Mouse (Mus musculus): ENCODE measurements around the gene Dph5. TPM values are rescaled to one million over a fixed set of nuclear protein-coding genes. Genes with fewer than 3 reads are reported as not detected.
A peak's percentile ranks its signal among the peaks of the same experiment; 100 is the strongest.

Gene Dph5
- polyA plus RNA-seq, 1 experiment, result 11.7 TPM

- TF ChIP-seq CTCF (IDR thresholded peaks at IDR 0.05; ENCODE audit: borderline replicate concordance, extremely low read depth, insufficient read depth, insufficient read length) (peak; percentile 72; the same call in 1 of the 2 replicates), POLR2A (IDR thresholded peaks at IDR 0.05; ENCODE audit: borderline replicate concordance, extremely low read depth, insufficient read depth, insufficient read length, poor library complexity, severe bottlenecking) (no peak)
- peak; percentile 31 for DNase-seq (ENCODE audit: low read depth)
Measured at GRCm38 (mm10) chr3:115936734-115937599, 49.3 kb downstream of the Dph5 start.

GRCm38 (mm10) chr3:115937807-115938206 is 50.2 kb downstream of the Dph5 start:
- no peak for DNase-seq (ENCODE audit: low read depth)
- no peak for TF ChIP-seq CTCF (IDR thresholded peaks at IDR 0.05; ENCODE audit: borderline replicate concordance, extremely low read depth, insufficient read depth, insufficient read length)
- no peak for TF ChIP-seq POLR2A (IDR thresholded peaks at IDR 0.05; ENCODE audit: borderline replicate concordance, extremely low read depth, insufficient read depth, insufficient read length, poor library complexity, severe bottlenecking)

- TF ChIP-seq CTCF (IDR thresholded peaks at IDR 0.05; ENCODE audit: borderline replicate concordance, extremely low read depth, insufficient read depth, insufficient read length) (no peak), POLR2A (IDR thresholded peaks at IDR 0.05; ENCODE audit: borderline replicate concordance, extremely low read depth, insufficient read depth, insufficient read length, poor library complexity, severe bottlenecking) (no peak)
- DNase-seq (ENCODE audit: low read depth), result no peak
Measured at GRCm38 (mm10) chr3:115940510-115940909, 52.9 kb downstream of the Dph5 start.

DNA sequence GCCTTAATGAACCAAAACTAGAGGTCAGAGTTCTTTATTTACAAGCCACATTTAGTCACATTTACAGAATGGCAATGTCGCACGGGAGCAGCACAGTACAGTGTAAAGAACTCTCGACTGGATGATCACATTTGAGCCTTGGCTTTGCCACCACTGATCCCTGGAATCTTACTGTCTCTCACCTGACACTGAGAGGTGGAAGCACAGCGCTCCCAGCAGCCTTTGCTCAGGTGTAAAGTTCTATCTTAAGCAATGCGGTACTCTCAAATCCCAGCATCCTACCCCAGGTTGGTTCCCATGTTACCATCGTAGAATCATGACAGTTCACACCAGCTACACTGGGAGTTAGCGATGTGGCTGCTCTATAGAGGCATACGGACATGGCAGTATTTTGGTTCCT is 53.8 kb downstream of the Dph5 start:
- TF ChIP-seq POLR2A (IDR thresholded peaks at IDR 0.05; ENCODE audit: borderline replicate concordance, extremely low read depth, insufficient read depth, insufficient read length, poor library complexity, severe bottlenecking), result no peak
- TF ChIP-seq CTCF (IDR thresholded peaks at IDR 0.05; ENCODE audit: borderline replicate concordance, extremely low read depth, insufficient read depth, insufficient read length), result no peak
- DNase-seq (ENCODE audit: low read depth), result no peak

GRCm38 (mm10) chr3:115944376-115944775 is 56.7 kb downstream of the Dph5 start:
- no peak for DNase-seq (ENCODE audit: low read depth)
- no peak for TF ChIP-seq POLR2A (IDR thresholded peaks at IDR 0.05; ENCODE audit: borderline replicate concordance, extremely low read depth, insufficient read depth, insufficient read length, poor library complexity, severe bottlenecking)
- TF ChIP-seq CTCF (IDR thresholded peaks at IDR 0.05; ENCODE audit: borderline replicate concordance, extremely low read depth, insufficient read depth, insufficient read length), result no peak

GRCm38 (mm10) chr3:115946272-115946671 is 58.6 kb downstream of the Dph5 start:
- DNase-seq (ENCODE audit: low read depth), result no peak
- TF ChIP-seq POLR2A (IDR thresholded peaks at IDR 0.05; ENCODE audit: borderline replicate concordance, extremely low read depth, insufficient read depth, insufficient read length, poor library complexity, severe bottlenecking), result no peak
- no peak for TF ChIP-seq CTCF (IDR thresholded peaks at IDR 0.05; ENCODE audit: borderline replicate concordance, extremely low read depth, insufficient read depth, insufficient read length)

GRCm38 (mm10) chr3:115949220-115949920 is 61.7 kb downstream of the Dph5 start:
- TF ChIP-seq POLR2A (IDR thresholded peaks at IDR 0.05; ENCODE audit: borderline replicate concordance, extremely low read depth, insufficient read depth, insufficient read length, poor library complexity, severe bottlenecking) (no peak), CTCF (IDR thresholded peaks at IDR 0.05; ENCODE audit: borderline replicate concordance, extremely low read depth, insufficient read depth, insufficient read length) (no peak)
- peak; percentile 87 for DNase-seq (ENCODE audit: low read depth)

DNA sequence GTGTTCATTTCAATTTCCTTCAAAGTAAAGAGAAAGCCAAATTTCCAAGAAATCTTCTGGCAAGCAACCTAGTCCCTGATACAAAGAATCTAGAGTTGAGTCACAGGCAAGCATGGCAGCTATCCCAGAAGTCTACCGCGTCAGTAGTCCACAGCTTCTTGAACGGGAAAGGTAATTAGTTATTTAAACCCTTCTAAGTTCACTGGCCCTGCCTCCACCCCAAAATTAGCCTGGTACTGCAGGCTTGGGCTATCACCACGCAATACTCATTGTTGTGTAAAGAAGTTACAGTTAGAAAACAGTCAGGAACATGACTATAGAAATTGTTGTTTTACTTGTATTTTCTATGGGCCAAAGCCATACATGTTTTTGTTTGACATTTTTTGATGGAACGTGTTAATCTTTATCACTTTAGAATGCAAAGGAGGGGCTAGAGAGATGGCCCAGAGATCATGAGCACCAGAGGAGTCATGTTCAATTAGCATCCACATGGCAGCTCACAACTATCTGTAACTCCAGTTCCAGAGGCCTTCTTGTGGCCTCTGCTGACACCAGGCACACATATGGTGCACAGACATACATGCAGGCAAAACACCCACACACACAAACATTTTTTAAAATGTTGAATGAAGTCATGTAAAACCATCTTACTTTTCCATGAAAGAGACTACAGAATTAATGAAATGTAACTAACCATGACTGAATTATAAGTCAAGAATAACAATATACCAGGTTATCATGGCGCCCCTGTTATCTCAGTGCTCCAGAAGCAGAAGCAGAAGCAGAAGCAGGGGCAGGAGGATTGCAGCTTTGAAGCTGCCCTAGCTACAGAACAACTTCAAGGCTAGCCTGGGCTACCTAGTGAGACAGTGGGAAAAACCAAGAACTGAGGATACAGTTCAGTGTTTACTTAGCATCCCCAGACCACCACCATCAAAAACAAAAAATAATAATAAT is 62.6 kb downstream of the Dph5 start:
- TF ChIP-seq CTCF (IDR thresholded peaks at IDR 0.05; ENCODE audit: borderline replicate concordance, extremely low read depth, insufficient read depth, insufficient read length) (no peak), POLR2A (IDR thresholded peaks at IDR 0.05; ENCODE audit: borderline replicate concordance, extremely low read depth, insufficient read depth, insufficient read length, poor library complexity, severe bottlenecking) (no peak)
- no peak for DNase-seq (ENCODE audit: low read depth)

- no peak for DNase-seq (ENCODE audit: low read depth)
- TF ChIP-seq POLR2A (IDR thresholded peaks at IDR 0.05; ENCODE audit: borderline replicate concordance, extremely low read depth, insufficient read depth, insufficient read length, poor library complexity, severe bottlenecking), result no peak
Measured at GRCm38 (mm10) chr3:115951221-115951620, 63.6 kb downstream of the Dph5 start.

DNA sequence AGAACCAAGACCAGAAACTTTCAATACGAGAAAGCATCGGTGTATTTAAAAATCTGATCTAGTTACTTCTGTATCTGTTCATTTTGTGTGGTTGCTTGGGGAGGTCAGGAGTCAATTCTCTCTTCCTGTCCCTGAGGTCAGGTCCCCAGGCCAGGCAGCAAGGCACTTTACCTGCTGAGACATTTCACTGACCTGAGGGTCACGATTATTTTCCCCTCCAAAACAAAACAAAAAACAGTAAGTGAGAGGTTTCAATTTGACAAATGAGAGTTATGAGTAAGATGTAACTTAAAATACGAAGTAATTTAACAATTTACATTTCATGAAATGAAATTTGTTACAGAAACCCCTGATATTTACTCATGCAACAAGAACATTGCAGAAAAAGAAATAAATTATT is 64.7 kb downstream of the Dph5 start:
- no peak for DNase-seq (ENCODE audit: low read depth)
- TF ChIP-seq CTCF (IDR thresholded peaks at IDR 0.05; ENCODE audit: borderline replicate concordance, extremely low read depth, insufficient read depth, insufficient read length) (no peak), POLR2A (IDR thresholded peaks at IDR 0.05; ENCODE audit: borderline replicate concordance, extremely low read depth, insufficient read depth, insufficient read length, poor library complexity, severe bottlenecking) (no peak)

GRCm38 (mm10) chr3:115953088-115953487 is 65.5 kb downstream of the Dph5 start:
- TF ChIP-seq POLR2A (IDR thresholded peaks at IDR 0.05; ENCODE audit: borderline replicate concordance, extremely low read depth, insufficient read depth, insufficient read length, poor library complexity, severe bottlenecking) (no peak), CTCF (IDR thresholded peaks at IDR 0.05; ENCODE audit: borderline replicate concordance, extremely low read depth, insufficient read depth, insufficient read length) (no peak)

More at GRCm38 (mm10) chr3:115953088-115953487, 65.5 kb downstream of the Dph5 start:
- no peak for DNase-seq (ENCODE audit: low read depth)

Measured in brain, embryonic 14.5 days (tissue).